Mouse (Mus musculus) E14TG2a.4 (cell line): Measurements from ENCODE around the gene Trim2.

Experiments
- CTCF ChIP-seq: conservative IDR thresholded peaks from 2 replicates; pipeline ENCODE4 v1.5.1; 2014; ENCODE audit warnings: low read length
- NANOG ChIP-seq: IDR thresholded peaks from 2 replicates; pipeline ENCODE4 v1.6.1; 2014; ENCODE audit warnings: borderline replicate concordance, low read length, mixed read lengths
- POU5F1 ChIP-seq: IDR thresholded peaks from 2 replicates; pipeline ENCODE4 v1.6.1; 2014; ENCODE audit warnings: low read length, borderline replicate concordance

DNA sequence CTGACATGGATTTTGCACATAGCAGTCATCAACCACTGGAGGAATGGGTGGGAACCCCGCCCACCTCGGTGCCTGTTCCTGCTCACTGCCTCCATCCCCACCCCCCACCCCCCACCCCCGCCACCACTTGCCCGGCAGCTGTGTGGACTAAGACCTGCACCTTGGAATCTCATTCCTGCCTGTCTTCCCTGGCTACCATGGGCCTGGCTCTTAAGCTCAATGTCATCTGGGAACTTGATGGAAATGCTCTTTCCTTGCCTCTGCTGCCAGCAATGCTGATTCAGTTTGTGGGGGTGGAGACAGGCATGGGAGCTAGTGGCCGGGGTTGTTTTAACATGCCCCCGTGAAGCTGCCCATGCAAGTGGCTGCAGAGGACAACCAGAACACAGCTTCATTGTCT is 17.3 kb upstream of the Trim2 start:
- TF ChIP-seq CTCF, result no peak
- no peak for TF ChIP-seq POU5F1
- no peak for TF ChIP-seq NANOG
